Mouse (Mus musculus) cerebellum, postnatal 10 days (tissue): ENCODE data around the gene C2cd2.
"Not testable (repeated sequence)": the region's sequence is repeated elsewhere in the genome, so short reads cannot be mapped to it uniquely, and the experiment has no call there.

Experiments used
- DNase-seq, 2 experiments: peaks; one replicate each; pipeline ENCODE4 v3.0.0; 2021; ENCODE audit warnings: mixed read lengths in 2 of 2

C2cd2 gene

GRCm38 (mm10) chr16:97962151-97962948, at the start of gene C2cd2, which contains the start of gene Zbtb21:
TSS of gene C2cd2 (minus strand) at chr16:97962598.
TSS of gene Zbtb21 (minus strand) at chr16:97962622.
- peak; percentile 98 to 99 for DNase-seq

- DNase-seq, result not testable (repeated sequence)
These were observed 35.0 kb upstream of the C2cd2 start for GRCm38 (mm10) chr16:97997383-97997731.

- DNase-seq, result peak; percentile 83 to 85
These were observed 34.4 kb upstream of the C2cd2 start, which contains the start of gene B230307C23Rik for GRCm38 (mm10) chr16:97996616-97997382. TSS of gene B230307C23Rik (plus strand) at chr16:97997315.

- DNase-seq, result peak; percentile 1 to 4
These were observed 33.6 kb upstream of the C2cd2 start for GRCm38 (mm10) chr16:97995849-97996615.

- not testable (repeated sequence) for DNase-seq
These were observed 30.1 kb upstream of the C2cd2 start for GRCm38 (mm10) chr16:97992477-97992876.

GRCm38 (mm10) chr16:97991517-97991916, 29.1 kb upstream of the C2cd2 start:
- no peak for DNase-seq

- no peak for DNase-seq
These were observed 22.2 kb upstream of the C2cd2 start for GRCm38 (mm10) chr16:97984589-97984988.

GRCm38 (mm10) chr16:97981362-97981761, 19.0 kb upstream of the C2cd2 start:
- no peak for DNase-seq

GRCm38 (mm10) chr16:97977722-97978121, 15.3 kb upstream of the C2cd2 start:
- no peak for DNase-seq

- DNase-seq, result no peak
These were observed 14.9 kb upstream of the C2cd2 start for GRCm38 (mm10) chr16:97977277-97977676.

GRCm38 (mm10) chr16:97963956-97964540, 1.6 kb upstream of the C2cd2 start:
- no peak for DNase-seq

- DNase-seq, result no peak
These were observed 832 bp downstream of the C2cd2 start for GRCm38 (mm10) chr16:97961381-97962150.

GRCm38 (mm10) chr16:97960348-97960747, 2.0 kb downstream of the C2cd2 start:
- no peak for DNase-seq

GRCm38 (mm10) chr16:97958401-97958973, 3.9 kb downstream of the C2cd2 start:
- no peak for DNase-seq

- no peak for DNase-seq
These were observed 4.8 kb downstream of the C2cd2 start for GRCm38 (mm10) chr16:97957626-97958025.

GRCm38 (mm10) chr16:97956011-97956410, 6.4 kb downstream of the C2cd2 start:
- DNase-seq, result no peak

GRCm38 (mm10) chr16:97953300-97953699, 9.1 kb downstream of the C2cd2 start:
- DNase-seq, result no peak

GRCm38 (mm10) chr16:97952801-97953200, 9.6 kb downstream of the C2cd2 start:
- no peak for DNase-seq

GRCm38 (mm10) chr16:97952371-97952770, 10.0 kb downstream of the C2cd2 start:
- no peak for DNase-seq

GRCm38 (mm10) chr16:97950061-97950460, 12.3 kb downstream of the C2cd2 start:
- DNase-seq, result no peak

- DNase-seq, result no peak
These were observed 13.6 kb downstream of the C2cd2 start for GRCm38 (mm10) chr16:97948836-97949235.
